Mouse (Mus musculus) spleen, adult 2 months (tissue): ENCODE measurements around the gene Endou.

Experiments used
- CTCF ChIP-seq: fragments of 200-500 bp; IDR thresholded peaks from 2 replicates; pipeline ENCODE4 v1.5.1; 2011; ENCODE audit warnings: mild to moderate bottlenecking, inconsistent platforms; ENCODE audit not compliant: insufficient read depth, insufficient read length, insufficient replicate concordance; ENCODE audit errors: extremely low read depth
- POLR2A ChIP-seq: fragments of 200-500 bp; IDR thresholded peaks from 2 replicates; pipeline ENCODE4 v1.6.1; 2011; ENCODE audit warnings: low read depth, low read length, inconsistent platforms

GRCm38 (mm10) chr15:97715734-97716133 is 15.4 kb downstream of the Endou start:
- TF ChIP-seq CTCF (no peak), POLR2A (no peak)
